Mouse (Mus musculus) left cerebral cortex, adult 8-10 months (tissue): Measurements from ENCODE around the gene Mettl22. TPM values are rescaled to one million over a fixed set of nuclear protein-coding genes. Genes with fewer than 3 reads are reported as not detected.

Experiments
- total RNA-seq, 4 experiments: library from RNA; stranded (reverse); gene quantifications; 2 replicates each; pipeline ENCODE4 v1.2.4; 2022

Gene Mettl22
- total RNA-seq, 4 experiments from 2014 or later: 25.5 to 28.8 (median 27.7) TPM

Other genes starting within 250 kb of the Mettl22 start
- gene Tmem114, start 45.7 kb upstream of the Mettl22 start, total RNA-seq: 1 to 10 TPM in 2 of 4 experiments, under 1 TPM in 2; 0.68 to 1.7 (median 1.1) TPM
- 100 to 1,000 TPM; 178 to 210 (median 190) TPM for gene Abat, start 42.6 kb downstream of the Mettl22 start, total RNA-seq
- gene Pmm2, start 166.9 kb downstream of the Mettl22 start, total RNA-seq: 10 to 100 TPM; 28.6 to 33.1 (median 29.1) TPM
- 10 to 100 TPM; 12.5 to 14.2 (median 13.5) TPM for gene Tmem186, start 166.9 kb downstream of the Mettl22 start, total RNA-seq
- 10 to 100 TPM; 29.8 to 33.0 (median 31.3) TPM for gene Carhsp1, start 201.4 kb downstream of the Mettl22 start, total RNA-seq
- not detected for gene Gm5767, start 210.0 kb downstream of the Mettl22 start, total RNA-seq